Mouse (Mus musculus): Measurements from ENCODE around the gene Hyal1. TPM values are rescaled to one million over a fixed set of nuclear protein-coding genes. Genes with fewer than 3 reads are reported as not detected.
"Not testable (repeated sequence)": the region's sequence is repeated elsewhere in the genome, so short reads cannot be mapped to it uniquely, and the experiment has no call there.

Gene Hyal1
- total RNA-seq, 4 experiments from 2014 or later, result 4.9 to 9.5 (median 6.8) TPM

DNA sequence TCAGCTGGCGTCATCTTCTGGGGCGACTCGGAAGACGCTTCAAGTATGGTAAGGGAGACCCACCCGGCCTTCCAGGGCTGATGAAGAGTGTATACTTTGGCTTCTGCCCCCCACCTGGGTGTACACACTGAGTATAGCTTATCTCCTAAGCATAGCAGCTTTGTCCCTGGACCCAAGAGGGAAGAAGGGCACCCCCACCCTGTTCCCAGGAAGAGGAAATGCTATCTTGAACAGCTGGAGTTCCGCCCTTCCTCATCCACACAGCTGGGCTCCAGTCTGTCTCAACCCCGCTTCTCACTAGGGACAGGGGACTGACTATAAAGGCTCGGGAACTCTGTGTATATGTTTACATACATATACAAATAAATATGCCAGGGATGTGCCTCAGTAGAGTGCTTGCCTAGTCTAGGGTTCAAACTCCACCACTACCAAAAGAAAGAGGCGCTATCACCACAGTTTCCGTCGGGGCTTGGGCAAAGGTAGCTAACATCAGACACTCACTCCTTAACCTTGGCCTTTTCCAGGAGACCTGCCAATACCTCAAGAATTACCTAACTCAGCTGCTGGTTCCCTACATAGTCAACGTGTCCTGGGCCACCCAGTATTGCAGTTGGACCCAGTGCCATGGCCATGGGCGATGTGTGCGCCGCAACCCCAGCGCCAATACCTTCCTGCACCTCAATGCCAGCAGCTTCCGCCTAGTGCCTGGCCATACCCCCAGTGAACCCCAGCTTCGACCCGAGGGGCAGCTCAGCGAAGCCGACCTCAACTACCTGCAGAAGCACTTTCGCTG lies 5.0 kb upstream of the Hyal1 start:
- no peak for DNase-seq (ENCODE audit: low spot score in 2 of 2)

DNA sequence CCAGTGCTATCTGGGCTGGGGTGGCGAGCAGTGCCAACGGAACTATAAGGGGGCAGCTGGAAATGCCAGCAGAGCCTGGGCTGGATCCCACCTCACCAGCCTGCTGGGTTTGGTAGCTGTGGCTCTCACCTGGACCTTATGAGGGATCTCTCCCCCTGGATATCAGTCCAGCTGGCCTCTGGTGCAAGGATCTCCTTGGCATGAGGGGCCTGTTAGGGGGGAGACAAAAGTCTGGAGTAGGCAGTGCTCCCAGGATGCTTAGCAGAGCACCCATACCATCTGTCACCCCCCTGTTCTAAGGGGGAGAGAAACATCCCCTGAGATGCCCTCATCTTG lies 4.4 kb upstream of the Hyal1 start:
- DNase-seq (ENCODE audit: low spot score in 2 of 2), result no peak

DNA sequence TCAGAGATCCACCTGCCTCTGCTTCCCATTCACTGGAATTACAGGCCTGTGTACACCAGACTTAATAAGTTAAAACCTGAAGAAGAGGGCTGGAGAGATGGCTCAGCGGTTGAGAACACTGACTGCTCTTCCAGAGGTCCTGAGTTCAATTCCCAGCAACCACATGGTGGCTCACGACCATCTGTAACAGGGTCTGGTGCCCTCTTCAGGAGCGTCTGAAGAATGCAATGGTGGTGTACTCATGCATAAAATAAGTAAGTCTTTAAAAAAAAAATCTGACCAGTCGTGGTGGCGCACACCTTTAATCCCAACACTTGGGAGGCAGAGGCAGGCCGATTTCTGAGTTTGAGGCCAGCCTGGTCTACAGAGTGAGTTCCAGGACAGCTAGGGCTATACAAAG lies 3.0 kb upstream of the Hyal1 start:
- not testable (repeated sequence) for DNase-seq (ENCODE audit: low spot score in 2 of 2)

DNA sequence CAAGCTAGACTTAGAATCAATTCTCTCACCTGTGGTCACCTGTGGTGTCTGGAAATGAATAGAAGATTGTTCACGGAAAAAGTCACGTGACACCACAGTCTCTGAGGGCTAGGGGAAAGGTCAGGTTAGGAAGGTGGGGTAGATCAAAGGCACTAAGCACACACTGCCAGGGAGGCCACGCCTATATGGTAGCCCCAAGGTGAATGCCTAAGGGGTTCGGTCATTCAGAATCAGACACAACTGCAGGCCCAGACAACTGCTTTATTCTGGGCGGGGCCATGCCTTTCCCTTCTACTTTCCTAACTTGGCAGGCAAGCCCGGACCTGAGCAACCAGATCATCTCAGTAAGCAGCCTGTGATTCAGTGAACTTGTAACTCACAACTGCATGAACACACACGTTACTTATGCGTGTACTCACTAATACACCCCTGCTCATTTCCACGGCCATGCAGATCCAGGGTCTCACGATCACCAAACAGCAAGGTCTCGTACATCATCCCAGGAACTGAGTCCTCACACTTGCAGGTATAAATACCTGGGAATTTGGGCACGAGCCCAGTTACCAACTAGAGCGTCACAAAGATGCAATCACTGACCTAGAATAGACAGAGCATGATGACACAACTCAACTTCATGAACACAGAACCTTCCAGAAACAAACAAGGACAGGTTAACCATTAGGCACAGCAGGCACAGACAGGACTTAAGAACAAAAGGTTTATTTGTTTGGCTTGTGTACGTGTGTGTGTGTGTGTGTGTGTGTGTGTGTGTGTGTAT lies 959 bp upstream of the Hyal1 start:
- DNase-seq (ENCODE audit: low spot score in 2 of 2), result no peak

DNA sequence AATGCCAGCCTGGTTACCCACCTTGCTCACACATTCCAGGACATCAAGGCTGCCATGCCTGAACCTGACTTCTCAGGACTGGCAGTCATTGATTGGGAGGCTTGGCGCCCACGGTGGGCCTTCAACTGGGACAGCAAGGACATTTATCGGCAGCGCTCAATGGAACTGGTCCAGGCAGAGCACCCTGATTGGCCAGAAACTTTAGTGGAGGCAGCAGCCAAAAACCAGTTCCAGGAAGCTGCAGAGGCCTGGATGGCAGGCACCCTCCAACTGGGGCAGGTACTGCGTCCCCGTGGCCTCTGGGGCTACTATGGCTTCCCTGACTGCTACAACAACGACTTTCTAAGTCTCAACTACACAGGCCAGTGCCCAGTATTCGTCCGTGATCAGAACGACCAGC lies 1.1 kb downstream of the Hyal1 start:
- DNase-seq (ENCODE audit: low spot score in 2 of 2), result no peak

DNA sequence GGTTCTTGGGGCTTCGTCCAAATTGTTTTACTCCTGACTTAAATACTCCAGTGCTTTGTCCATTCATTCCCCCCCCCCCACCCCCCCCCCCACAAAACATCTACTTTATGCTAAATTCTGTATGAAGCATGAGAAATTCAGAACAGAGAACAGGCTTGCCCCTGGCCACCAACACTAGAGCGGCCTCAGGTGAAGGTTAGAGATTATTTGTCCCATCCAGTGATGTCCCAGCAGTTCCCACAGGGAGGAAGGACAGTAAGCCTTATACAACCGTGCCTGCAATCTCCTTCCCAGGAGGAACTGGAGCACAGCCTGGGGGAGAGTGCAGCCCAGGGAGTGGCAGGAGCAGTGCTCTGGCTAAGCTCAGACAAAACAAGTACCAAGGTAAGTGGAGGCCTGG lies 1.9 kb downstream of the Hyal1 start, which contains the start of gene Naa80:
Gene Naa80, plus strand, starts transcription at position 301 of the 400 bp plus-strand sequence.
- no peak for DNase-seq (ENCODE audit: low spot score in 2 of 2)

DNA sequence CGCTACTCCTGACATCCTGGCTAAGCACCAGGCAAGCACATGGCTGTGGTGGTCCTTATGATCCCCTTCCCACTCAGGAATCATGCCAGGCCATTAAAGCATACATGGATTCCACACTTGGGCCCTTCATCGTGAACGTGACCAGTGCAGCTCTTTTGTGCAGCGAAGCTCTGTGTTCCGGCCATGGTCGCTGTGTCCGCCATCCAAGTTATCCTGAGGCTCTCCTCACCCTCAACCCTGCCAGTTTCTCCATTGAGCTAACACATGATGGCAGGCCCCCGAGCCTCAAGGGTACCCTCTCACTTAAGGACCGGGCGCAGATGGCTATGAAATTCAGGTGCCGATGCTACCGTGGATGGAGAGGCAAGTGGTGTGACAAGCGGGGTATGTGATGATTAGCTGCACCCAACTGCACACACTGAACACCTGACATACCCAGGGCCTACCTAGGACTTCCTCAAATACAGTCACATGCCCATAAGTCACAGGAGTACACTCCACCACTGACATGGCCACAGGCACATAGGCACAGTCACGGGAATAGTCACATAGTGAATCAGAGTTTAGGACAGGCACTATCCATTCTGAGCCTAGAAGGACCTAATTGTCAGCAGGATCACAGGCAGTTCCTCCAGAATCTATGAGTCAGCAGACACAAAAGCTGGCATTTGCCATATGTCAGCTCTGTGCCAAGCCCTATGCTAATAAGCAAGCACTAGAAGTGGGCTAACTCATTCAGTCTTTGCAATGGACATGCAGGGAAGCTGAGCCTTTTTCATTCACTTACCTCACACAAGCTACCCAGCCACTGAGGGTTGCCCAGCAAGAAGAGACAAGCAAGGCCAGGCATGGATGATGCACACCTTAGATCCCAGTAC lies 2.5 kb downstream of the Hyal1 start:
- DNase-seq (ENCODE audit: low spot score in 2 of 2), result no peak

DNA sequence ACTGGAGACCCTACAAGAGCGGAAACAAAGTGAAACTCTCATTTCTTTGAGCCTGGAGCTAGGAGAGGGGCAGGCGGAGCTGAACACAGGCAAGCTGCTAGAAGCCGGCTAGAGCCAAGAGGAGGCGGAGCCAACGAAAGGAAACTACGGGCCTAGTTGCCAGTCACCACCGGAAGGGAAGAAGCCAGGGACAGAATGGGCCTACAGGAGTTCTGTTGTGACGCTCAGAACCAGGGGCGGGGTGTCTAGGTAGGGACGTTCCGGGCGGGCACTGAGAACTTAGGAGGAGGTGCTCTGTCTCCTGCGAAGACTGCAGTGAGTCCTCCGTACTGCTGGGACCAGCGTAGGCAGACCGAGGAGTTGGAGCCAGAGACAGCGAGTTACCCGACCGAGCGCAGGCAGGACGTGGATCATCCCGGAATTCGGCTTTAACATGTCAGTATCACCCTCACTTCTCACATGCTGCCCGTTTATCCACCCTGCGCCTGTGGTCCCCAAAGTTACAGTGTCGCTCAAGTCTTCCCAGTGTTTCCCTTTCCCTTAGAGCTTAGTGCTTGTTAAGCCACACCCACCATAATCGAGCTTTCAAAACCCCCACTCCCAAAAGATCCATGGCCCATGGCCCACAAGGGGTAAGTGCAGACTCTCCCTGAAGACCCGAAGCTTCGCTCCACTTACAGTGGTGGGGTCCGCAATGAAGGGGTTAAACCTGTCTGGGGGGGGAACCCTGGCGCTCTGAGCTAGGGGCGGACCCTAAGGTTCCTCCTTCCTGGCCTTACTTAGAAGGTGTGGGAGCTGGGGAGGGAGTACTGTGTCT lies 4.0 kb downstream of the Hyal1 start, which contains the start of gene Hyal3:
Gene Hyal3, plus strand, starts transcription at position 318 of the 817 bp plus-strand sequence.
- peak; percentile 70 to 88 for DNase-seq (ENCODE audit: low spot score in 2 of 2)

DNA sequence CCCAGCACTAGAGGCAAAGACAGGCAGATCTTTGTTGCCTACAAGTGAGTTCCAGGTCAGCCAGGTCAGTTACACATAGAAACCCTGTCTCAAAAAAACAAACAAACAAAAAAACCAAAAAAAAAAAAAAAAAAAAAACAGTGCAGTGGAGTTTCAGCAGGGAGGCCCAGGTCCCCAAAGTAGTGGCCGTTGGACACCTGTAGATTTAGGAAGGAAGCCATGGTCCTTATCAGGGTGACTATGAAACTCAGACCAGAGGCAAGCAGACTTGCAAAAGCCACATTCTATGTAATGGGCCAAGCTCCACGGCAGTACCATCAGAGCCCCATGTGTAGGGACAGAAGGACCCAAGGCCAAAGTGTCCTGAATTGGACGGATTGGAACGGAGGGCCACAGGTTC lies 4.9 kb downstream of the Hyal1 start:
- DNase-seq (ENCODE audit: low spot score in 2 of 2), result no peak

DNA sequence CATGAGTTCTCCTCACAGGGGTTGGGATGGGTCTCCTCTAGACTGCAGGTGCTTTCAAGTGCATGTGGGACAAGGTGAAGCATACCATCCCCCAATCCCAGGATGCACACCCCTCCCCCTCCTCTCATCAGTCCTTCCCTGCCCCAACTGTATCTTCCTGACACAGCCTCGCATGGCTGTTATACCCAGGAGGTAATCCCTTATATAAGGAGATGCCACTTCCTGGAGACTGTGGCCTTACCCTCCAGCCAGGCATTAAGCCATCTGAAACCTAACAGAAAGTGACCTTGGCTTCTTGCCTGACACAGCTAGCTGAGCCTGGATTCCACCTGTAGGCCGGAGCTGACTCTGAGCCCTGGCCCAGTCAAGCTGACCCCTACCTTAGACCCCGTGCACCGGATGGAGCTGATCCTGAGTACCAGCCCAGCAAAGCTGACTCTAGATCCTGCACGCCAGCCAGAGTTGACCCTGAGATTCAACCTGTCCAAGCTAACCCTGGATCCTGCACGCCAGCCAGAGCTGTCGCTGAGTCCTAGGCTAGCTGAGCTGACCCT lies 5.9 kb downstream of the Hyal1 start:
- no peak for DNase-seq (ENCODE audit: low spot score in 2 of 2)

DNA sequence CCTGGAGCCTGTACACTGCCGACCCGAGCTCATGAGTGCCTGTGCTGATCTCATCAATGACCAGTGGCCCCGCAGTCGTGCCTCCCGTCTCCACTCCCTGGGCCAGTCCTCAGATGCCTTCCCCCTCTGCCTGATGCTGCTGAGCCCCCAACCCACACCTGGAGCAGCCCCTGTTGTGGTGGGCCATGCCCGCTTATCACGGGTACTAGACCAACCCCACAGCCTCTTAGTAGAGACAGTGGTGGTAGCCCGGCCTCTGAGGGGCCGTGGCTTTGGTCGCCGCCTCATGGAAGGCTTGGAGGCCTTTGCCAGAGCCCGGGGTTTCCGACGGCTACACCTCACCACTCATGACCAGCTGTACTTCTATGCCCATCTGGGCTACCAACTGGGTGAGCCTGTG lies 6.4 kb downstream of the Hyal1 start:
- no peak for DNase-seq (ENCODE audit: low spot score in 2 of 2)

DNA sequence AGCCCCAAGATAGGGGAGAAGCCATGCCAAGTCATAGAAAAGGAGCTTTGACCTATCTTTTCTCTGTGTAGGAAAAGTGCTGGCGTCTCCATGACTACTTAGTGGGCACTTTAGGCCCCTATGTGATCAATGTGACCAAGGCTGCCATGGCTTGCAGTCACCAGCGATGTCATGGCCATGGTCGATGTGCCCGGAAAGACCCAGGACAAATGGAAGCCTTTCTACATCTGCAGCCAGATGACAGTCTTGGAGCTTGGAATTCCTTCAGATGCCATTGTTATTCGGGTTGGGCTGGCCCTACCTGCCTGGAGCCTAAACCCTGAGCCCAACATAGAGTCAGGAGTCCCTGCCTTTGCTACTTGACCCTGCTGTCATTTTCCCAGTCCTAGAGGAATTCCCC lies 9.8 kb downstream of the Hyal1 start:
- DNase-seq (ENCODE audit: low spot score in 2 of 2), result no peak

DNA sequence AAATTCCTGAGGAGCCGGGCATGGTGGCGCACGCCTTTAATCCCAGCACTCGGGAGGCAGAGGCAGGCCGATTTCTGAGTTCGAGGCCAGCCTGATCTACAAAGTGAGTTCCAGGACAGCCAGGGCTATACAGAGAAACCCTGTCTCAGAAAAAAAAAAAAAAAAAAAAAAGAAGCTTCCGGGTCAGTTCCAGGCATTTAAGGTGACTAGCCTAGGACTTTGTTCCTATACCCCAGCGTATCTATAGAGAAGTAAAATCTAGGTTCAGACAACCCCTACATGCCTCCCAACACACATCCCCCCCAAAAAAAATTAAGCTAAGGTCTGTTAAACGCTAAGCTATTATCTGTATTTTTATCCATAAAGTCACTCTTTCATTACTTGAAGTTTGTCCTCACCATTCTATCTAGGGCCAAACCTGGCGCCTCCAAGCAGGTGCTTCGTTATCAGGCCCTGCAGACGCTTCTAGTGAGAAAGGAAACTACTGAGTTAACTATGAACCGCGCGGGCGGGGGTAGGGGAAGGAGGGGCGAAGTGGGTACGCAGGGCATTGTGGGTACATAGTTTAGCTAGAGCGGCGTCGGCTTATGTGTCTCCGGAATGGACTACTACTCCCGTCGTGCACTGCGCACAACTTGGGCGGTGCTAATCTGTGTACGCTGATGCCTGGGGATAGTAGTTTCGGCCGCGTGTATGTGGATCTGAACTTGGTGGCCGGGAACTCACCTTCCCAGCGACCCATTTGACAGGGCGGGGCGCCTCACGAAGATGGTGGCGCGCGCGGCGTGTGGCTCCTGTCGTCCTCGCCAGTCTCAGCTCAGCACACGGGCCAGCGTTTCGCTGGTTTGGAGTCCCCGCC lies 10.5 kb downstream of the Hyal1 start, which contains the start of gene Ifrd2:
Gene Ifrd2, plus strand, starts transcription at position 669 of the 859 bp plus-strand sequence.
- peak; percentile 91 to 99 for DNase-seq (ENCODE audit: low spot score in 2 of 2)

DNA sequence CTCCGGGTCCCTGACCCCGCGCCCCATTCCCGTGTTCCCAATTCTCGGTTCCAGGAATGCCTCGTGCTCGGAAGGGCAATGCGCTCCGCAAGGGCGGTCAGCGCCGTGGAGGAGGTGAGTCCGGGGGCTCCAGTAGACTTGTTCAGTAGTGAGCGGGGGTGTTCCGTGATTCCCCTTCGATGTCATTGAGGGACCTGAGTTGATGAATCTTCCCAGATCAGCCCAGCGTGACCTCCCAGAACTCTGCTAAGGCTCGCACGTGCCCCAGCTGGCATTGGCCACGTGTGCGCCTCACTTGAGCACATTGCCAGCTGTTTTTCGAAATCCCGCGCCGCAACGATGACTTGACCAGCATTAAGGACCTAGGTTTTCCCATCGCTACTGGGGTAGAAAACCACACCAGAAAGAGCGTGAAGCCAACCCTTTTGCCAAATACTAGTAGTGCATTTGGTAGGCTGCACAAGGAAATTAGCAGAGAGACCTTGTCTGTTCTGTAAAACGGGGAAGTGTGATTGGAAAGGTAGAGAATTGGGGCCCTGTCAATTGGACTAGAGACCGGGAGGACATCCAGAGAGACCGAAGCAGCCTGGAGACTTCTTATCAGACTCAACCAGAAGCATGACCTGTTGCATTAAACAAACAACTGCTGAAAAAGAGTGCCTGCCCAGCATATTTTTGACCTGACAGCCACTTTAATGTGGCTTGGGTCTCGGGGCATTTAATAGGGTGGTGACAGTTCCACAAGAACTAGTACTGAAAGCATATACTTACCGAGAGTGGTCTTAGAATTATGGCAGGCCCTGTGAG lies 11.3 kb downstream of the Hyal1 start:
- DNase-seq (ENCODE audit: low spot score in 2 of 2), result no peak

DNA sequence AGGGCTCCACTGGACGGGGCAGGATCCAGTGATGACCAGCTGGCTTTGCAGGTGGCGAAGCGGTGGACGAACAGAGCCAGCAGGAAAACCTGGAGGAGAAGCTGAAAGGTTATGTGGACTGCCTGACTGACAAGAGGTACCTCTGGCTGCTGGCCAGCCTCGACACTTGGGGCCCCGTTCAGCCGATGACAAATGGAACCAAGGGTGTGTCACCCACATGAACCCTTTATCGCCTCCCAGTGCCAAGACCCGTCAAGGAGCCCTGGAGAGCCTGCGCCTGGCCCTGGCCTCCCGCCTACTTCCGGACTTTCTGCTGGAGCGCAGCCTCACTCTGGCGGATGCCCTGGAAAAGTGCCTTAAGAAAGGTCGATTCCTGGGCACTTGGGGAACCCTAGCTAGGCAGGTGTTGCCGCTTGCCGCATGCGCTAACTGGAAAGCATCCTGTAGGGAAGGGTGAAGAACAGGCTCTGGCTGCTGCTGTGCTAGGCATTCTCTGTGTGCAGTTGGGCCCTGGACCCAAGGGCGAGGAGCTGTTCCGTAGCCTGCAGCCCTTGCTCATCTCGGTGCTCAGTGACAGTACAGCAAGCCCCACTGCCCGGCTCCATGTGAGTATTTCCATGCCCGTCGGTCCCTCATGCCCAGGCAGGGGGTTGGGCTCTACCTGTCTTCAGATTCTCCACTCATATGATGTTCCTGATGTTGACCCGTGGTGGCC lies 13.5 kb downstream of the Hyal1 start:
- no peak for DNase-seq (ENCODE audit: low spot score in 2 of 2)

DNA sequence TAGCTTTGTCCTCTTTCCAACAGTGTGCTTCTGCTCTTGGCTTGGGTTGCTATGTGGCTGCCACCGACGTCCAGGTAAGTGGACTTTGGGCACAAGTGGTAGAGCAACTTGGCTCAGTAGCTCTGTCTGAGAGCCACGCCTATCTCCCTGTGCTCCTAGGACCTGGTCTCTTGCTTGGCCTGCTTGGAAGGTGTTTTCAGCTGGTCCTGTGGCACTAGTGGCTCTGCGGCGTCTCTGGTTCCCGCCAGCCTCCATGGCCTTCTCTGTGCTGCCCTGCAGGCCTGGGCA lies 14.0 kb downstream of the Hyal1 start:
- DNase-seq (ENCODE audit: low spot score in 2 of 2), result no peak

DNA sequence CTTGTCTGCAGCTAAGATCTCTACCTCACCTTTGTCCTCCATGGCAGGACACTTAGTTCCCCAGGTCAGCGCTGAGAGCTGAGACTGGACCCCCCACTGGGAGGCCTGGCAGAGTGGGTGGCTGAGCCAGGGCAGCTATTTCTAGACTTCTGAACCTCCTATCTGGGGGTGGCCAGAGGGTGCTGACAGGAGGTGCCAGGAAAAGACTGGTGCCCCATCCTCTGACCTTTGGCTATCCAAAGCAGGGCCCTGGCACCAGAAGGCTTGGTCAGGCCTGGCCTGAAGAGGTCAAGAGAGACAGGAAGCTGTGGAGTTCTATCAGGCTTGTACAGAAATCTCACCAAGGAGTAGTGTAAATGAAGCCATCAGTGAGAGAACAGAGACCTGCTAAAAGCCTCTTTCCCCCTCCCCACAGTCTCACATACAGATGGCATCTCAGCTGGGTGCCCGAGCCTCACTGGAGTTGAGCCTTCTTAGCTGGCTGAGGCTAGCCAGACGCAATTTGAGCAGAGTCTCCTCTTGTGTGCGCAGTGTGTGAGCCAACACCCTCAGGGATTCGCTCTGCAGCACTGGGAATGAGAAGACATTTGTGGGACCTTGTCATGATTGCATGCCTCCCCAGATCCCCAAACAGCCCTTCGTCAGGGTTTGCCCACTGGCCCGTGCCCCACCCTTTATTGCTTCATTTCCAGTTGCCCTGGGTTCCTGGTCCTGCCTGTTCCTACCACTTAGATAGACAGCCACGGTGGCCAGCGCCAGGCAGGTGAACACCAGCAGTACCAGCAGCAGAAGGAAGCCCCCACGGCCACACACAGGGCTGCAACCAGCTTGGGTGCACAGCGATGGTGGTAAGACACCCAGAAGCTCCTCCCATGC lies 16.6 kb downstream of the Hyal1 start:
- DNase-seq (ENCODE audit: low spot score in 2 of 2), result no peak
